Mouse (Mus musculus) central nervous system, embryonic 14 days (tissue): ENCODE results near the gene Fes. TPM values are rescaled to one million over a fixed set of nuclear protein-coding genes. Genes with fewer than 3 reads are reported as not detected.

Experiments used
- polyA plus RNA-seq: library from polyadenylated mRNA; depleted of rRNA; stranded (reverse); fragments of >200 nt; gene quantifications from 2 replicates; pipeline ENCODE4 v1.2.3, GENCODE M21; 2012; rRNA removed

The Fes gene
- 7.8 and 13.0 TPM in 2 replicates for polyA plus RNA-seq

DNA sequence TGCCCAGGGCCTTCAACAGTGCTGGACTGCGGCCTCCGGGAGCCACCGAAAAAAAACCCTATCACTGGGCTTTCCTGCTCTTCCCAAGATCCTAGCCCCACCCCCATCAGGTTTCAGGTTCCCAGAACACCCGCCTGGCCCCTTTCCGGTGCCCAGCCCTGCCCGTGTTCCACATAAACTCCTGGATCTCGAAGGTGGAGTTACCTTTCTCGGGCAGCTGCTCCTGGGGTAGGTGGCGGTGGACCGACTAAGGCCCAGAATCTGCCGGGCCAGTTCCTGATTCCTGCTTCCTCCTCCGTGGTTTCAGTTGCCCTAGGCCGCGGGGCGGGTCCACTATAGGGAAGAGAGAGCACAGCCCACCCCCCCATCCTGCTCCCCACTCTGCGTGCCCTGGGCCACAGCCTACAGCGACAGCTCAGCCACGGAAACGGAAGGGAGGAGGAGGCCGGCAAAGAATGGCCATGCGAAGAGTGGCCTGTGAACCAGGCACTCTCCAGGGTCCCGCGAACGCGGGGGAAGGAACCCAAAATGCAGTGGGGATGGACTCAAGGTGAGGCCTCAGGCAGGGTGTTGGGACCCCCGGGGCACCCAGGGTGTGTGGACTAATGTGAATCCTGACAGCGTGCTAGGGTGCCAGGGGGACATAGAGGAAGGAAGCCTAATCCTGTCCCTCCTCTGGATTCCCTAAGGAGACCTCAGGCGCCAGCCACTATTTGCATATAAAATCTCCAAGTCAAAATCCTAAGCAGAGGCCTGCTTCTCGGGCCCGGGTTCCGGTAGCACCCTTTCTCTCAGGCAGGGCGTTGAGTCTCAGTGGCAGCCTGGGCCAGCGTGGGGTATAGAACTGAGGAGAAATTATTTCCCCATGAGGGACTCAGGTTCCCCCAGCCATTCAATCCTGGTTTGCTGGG, at the start of gene Fes:
Gene Fes (minus strand): TSS at position 314 of the 911 bp plus-strand sequence.

DNA sequence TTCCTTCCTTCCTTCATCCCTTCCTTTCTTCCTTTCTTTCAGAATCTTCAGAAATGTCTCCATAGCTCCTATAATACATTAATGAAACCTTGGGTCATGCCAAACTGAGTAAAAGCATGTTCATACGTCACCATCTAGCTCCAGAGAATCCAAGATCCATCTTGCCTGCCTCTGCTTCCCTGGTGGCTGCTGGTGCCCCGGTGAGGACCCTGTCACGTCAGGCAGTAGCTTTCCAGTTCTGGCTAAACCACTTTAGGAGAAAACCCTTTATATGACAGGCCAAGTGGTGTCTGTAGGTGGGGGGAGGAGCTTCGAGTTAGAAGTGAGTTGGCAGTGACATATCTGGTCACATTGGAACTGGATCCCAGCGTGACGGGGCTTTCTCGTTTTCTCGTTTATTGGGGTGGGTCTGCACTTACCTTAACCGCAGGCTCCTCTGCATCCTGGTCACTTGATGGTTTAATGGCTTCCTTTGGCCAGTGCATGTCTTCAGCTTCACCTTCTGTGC, 17.5 kb upstream of the Fes start, which contains the start of gene Furin:
Gene Furin (minus strand): TSS at position 249 of the 508 bp plus-strand sequence.

DNA sequence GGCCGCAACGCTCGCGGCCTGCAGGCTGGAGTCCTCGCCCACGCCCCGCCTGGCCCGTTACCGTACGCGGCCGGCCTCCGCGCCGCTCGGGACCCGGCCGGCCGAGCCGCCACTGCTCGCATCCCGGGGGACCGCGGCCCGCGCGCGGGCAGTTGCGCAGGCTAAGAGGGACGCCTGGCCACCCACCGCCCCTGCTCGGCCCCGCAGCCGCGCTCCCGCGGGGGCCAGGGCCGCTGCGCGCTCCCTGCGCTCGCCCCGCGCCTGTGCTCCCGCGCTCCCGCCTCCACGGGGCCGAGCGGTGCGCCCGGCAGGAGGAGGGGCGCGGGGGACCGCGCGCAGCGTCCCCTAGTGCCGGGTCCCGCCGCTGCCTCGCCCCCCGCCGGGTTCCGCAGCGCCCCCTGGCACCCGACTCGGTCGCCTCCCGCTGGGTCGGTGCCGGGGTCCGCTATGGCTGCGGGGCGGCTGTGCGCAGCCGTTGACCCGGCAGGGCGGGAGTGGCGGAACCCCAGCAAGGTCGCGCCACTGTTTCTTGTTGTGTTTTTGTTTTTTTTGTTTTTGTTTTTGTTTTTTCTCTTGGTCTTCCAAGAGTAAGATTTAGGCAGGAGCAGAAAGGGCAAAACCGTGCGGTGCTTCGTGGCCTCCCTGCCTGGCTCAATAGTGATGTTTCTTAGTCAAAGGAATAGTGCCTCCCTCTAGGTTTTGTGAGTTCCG, 16.6 kb downstream of the Fes start, which contains the start of gene Man2a2:
Gene Man2a2 (minus strand): TSS at position 335 of the 711 bp plus-strand sequence.

DNA sequence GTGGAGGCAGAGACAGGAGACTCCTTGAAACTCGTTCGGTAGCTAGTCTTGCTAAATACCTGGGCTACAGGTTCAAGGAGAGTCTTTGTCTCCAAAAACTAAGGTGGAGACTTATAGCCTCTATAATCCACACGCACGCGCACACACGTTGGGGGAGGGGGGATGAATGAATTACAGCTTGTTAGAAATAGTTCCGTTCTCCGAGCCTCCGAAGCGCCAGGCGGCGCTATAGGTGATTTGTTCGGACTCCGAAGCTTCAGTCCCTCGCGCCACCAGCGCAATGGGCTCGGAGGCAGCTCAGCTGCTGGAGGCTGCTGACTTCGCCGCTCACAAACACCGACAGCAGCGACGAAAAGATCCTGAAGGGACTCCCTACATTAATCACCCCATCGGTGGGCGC, 44.9 kb downstream of the Fes start, which contains the start of gene Hddc3:
Gene Hddc3 (plus strand): TSS at position 247 of the 400 bp plus-strand sequence.

DNA sequence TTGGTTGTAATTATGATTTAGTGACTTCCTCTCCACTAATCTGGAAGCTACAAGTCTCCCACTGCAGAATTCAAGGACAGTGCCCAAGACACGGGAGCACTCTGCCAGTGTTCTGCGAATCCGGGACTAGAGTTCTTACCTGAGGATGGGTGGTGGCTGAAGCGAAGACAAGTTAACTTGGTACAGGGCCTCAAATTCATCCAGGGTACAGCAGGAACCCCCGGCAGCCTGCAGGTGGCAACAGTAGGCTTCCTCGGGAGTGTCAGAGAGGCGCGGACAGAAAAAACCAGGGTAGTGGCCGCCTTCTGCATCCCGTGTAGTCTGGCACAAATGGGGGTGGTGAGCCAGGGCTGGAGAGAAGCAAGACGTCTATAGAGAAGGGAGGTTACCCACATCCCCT, 47.0 kb downstream of the Fes start, which contains the start of gene Unc45a:
Gene Unc45a (minus strand): TSS at position 213 of the 400 bp plus-strand sequence.

Other genes starting within 250 kb of the Fes start
- gene Sema4b, start 201.1 kb downstream of the Fes start, polyA plus RNA-seq, result 13.4 and 14.3 TPM in 2 replicates
- gene Cib1, start 155.1 kb downstream of the Fes start, polyA plus RNA-seq, result 29.5 and 31.9 TPM in 2 replicates
- gene Gdpgp1, start 155.1 kb downstream of the Fes start, polyA plus RNA-seq, result 2.1 and 2.2 TPM in 2 replicates
- 0.86 and 0.93 TPM in 2 replicates for gene Ttll13, start 141.6 kb downstream of the Fes start, polyA plus RNA-seq
- gene Ngrn, start 126.7 kb downstream of the Fes start, polyA plus RNA-seq, result 55.8 and 56.9 TPM in 2 replicates
- gene Vps33b, start 118.3 kb downstream of the Fes start, polyA plus RNA-seq, result 27.7 and 32.5 TPM in 2 replicates
- 47.2 and 66.5 TPM in 2 replicates for gene Prc1, start 93.5 kb downstream of the Fes start, polyA plus RNA-seq
- gene Rccd1, start 63.5 kb downstream of the Fes start, polyA plus RNA-seq, result 34.8 and 36.3 TPM in 2 replicates
- gene Unc45a, start 46.9 kb downstream of the Fes start, polyA plus RNA-seq, result 75.7 and 80.0 TPM in 2 replicates
- 49.9 and 58.1 TPM in 2 replicates for gene Hddc3, start 44.8 kb downstream of the Fes start, polyA plus RNA-seq
- gene Man2a2, start 16.6 kb downstream of the Fes start, polyA plus RNA-seq, result 63.5 and 65.8 TPM in 2 replicates
- 16.3 and 23.1 TPM in 2 replicates for gene Furin, start 17.5 kb upstream of the Fes start, polyA plus RNA-seq
- 13.5 and 13.7 TPM in 2 replicates for gene Blm, start 147.2 kb upstream of the Fes start, polyA plus RNA-seq